Mouse (Mus musculus) telencephalon, adult 2 months (tissue): ENCODE data around the gene Rapgef1.
"Not testable (repeated sequence)": the region's sequence is repeated elsewhere in the genome, so short reads cannot be mapped to it uniquely, and the experiment has no call there.

Source experiments
- DNase-seq: peaks from one replicate; pipeline ENCODE4 v3.0.0-alpha.2; 2011; ENCODE audit warnings: low read depth, low spot score

The Rapgef1 gene

GRCm38 (mm10) chr2:29703104-29704081, 83.9 kb downstream of the Rapgef1 start:
- no peak for DNase-seq

GRCm38 (mm10) chr2:29705493-29705892, 86.0 kb downstream of the Rapgef1 start:
- DNase-seq = no peak

- DNase-seq = no peak
Observed at GRCm38 (mm10) chr2:29706726-29707620, 87.5 kb downstream of the Rapgef1 start.

- DNase-seq = no peak
Observed at GRCm38 (mm10) chr2:29707731-29708130, 88.2 kb downstream of the Rapgef1 start.

GRCm38 (mm10) chr2:29708209-29708608, 88.7 kb downstream of the Rapgef1 start:
- DNase-seq = not testable (repeated sequence)

- no peak for DNase-seq
Observed at GRCm38 (mm10) chr2:29711038-29711437, 91.5 kb downstream of the Rapgef1 start.

- no peak for DNase-seq
Observed at GRCm38 (mm10) chr2:29711877-29712276, 92.4 kb downstream of the Rapgef1 start.

- no peak for DNase-seq
Observed at GRCm38 (mm10) chr2:29713501-29713900, 94.0 kb downstream of the Rapgef1 start.

- DNase-seq = peak; percentile 61
Observed at GRCm38 (mm10) chr2:29714127-29714526, 94.6 kb downstream of the Rapgef1 start.

- no peak for DNase-seq
Observed at GRCm38 (mm10) chr2:29716143-29716542, 96.6 kb downstream of the Rapgef1 start.

- DNase-seq = no peak
Observed at GRCm38 (mm10) chr2:29716691-29717090, 97.2 kb downstream of the Rapgef1 start.

- no peak for DNase-seq
Observed at GRCm38 (mm10) chr2:29718581-29718980, 99.1 kb downstream of the Rapgef1 start.

GRCm38 (mm10) chr2:29723132-29723531, 103.6 kb downstream of the Rapgef1 start:
- DNase-seq = no peak

- DNase-seq = no peak
Observed at GRCm38 (mm10) chr2:29724664-29725365, 105.3 kb downstream of the Rapgef1 start.

GRCm38 (mm10) chr2:29729500-29729899, 110.0 kb downstream of the Rapgef1 start:
- DNase-seq = no peak

GRCm38 (mm10) chr2:29731545-29731944, 112.0 kb downstream of the Rapgef1 start:
- no peak for DNase-seq

GRCm38 (mm10) chr2:29732559-29732958, 113.0 kb downstream of the Rapgef1 start:
- DNase-seq = no peak

- DNase-seq = no peak
Observed at GRCm38 (mm10) chr2:29733348-29733747, 113.8 kb downstream of the Rapgef1 start.

- DNase-seq = no peak
Observed at GRCm38 (mm10) chr2:29735708-29736107, 116.2 kb downstream of the Rapgef1 start.

GRCm38 (mm10) chr2:29737209-29737925, 117.8 kb downstream of the Rapgef1 start:
- no peak for DNase-seq

GRCm38 (mm10) chr2:29738799-29739198, 119.3 kb downstream of the Rapgef1 start:
- DNase-seq = no peak
